Mouse (Mus musculus): ENCODE measurements around the gene Col6a5.

Gene Col6a5

DNA sequence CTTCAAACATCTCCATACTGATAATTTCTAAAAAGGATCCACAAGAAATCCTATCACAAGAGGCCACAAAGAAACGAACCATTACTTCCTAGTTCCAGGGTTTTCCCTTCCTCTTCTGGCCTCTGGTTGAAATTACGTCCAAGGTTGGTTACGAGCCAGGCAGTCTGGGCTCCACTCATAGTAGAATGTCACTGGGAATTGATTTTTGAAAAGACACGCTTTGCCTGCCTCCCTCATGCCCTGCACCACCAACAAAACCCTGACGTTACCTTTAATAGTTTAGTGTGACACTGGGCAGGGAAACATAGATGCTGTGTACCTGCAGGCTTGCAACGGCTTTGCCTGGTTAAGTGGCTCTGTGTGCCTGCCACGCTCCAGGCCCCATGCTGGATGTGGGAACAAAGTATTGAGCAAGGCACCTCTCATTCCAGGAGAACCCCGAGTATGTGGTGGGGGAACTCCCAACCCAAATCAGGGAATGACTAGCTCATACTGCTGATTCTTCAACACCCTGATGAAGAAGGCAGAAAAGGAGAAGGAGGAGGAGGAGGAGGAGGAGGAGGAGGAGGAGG, 133.3 kb downstream of the Col6a5 start:
- DNase-seq (ENCODE audit: low read depth) = no peak

GRCm38 (mm10) chr9:105820711-105821110, 139.7 kb downstream of the Col6a5 start:
- DNase-seq (ENCODE audit: low read depth) = no peak

DNA sequence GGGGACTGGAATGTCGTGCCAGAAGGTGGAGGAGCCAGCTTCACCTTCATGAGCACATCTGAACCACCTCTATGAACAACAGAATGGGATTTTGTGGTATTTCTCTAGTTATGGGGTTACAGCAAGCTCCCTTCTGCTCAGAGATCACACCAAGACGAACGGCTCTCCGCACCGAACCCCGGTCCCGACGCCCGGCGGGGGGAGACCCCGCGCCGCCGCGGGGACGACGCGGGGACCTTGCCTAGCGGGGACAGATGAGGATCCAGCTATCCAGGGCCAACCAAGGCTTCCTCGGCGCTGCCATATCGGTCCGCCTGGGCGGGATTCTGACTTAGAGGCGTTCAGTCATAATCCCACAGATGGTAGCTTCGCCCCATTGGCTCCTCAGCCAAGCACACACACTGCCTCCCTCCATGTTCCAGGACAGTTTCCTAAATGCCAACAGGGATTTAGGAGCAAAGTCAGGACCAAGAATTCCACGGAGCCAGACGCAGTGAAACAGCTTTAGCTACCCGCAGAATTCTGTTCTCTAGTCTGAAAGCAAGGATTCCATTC, 141.2 kb downstream of the Col6a5 start:
- no peak for DNase-seq (ENCODE audit: low read depth)

- no peak for DNase-seq (ENCODE audit: low read depth)
Observed at GRCm38 (mm10) chr9:105814436-105814835, 146.0 kb downstream of the Col6a5 start.

DNA sequence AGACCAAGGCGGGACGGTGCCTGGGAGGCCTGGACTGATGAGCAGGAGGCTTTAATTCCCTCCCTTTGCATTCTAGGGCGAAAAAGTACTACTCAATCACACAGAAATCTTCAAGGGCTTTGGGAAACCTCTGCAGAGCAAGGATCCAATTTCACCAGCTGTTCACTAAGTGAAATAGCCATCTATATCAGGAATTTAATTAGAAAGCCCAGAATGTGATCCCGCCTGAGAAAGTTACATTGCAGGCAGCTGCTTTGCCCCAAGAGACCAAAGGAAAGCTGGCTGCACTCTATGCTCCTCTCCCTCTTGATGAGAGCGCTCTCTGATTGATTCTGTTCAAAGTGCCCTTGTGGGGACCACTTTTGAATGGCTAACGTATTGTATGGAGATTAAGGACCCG, 149.0 kb downstream of the Col6a5 start:
- DNase-seq (ENCODE audit: low read depth) = no peak

DNA sequence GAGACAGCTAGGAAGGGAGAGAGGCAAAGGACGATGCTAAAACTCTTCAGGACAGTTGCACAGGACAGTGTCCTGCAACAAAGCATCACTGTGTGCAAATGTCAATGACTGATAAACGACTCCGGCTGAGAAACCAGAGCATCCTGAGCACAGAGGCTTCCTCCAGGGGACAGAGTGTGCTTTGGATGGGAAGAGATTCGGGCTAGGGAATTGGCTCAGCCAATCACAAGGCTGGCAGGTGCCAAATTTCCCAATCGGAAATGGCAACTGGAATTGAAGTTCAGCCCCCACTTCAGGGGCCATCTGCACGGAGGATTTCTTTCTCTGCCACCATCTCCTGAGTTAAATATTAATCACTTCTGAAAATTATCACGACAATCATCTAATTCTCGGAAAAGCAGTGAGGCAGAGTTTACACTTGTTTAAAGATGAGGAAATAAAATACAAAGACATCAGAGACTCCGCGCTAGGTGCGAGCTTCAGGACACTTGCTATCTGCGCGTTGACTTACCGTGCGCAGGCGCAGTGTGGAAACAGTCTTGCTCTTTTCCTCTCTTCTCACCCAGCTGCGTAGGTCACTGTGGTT, 151.4 kb downstream of the Col6a5 start:
- no peak for DNase-seq (ENCODE audit: low read depth)
